21 mouse cellular contexts compared by ENCODE assay signal in genomic region chr6:142511516-142512135, GRCm38 (mm10). TPM values are rescaled to one million over a fixed set of nuclear protein-coding genes. Genes with fewer than 3 reads are reported as not detected.
DNase-seq lines count a peak whose midpoint lies in the region; ATAC-seq and TF ChIP-seq lines count a peak whose summit lies in the region.
"Had no signal": no experiment of that assay in that cellular context is flagged by ENCODE, and none has a peak within 500 bp of the region (broad histone marks: within the 10 kb centered on the region; RNA-seq: fewer than 3 reads in every experiment).

No protein-coding gene starts in this region.

- no peaks in the 10 kb centered on the region for H3K36me3 ChIP-seq in thymus, adult 2 months (ENCODE audit: control insufficient read depth, insufficient read depth, low read length)
- no peaks in the 10 kb centered on the region for H3K36me3 ChIP-seq in limb, embryonic 10.5 days
- no peaks in the 10 kb centered on the region for H3K36me3 ChIP-seq in liver, embryonic 12.5 days
- H3K36me3 ChIP-seq: heart, embryonic 15.5 days; lung, embryonic 15.5 days; neural tube, embryonic 12.5 days had no signal

- TF ChIP-seq CTCF in thymus, adult 2 months (IDR thresholded peaks at IDR 0.05; ENCODE audit: borderline replicate concordance, control insufficient read depth, extremely low read depth, insufficient read depth, low read length, poor library complexity) = no peak

- no peak overlapping the region for H3K4me3 ChIP-seq in thymus, adult 2 months (ENCODE audit: control insufficient read depth, insufficient read depth, low read length)
- no peak overlapping the region for H3K4me3 ChIP-seq in limb, embryonic 10.5 days
- H3K4me3 ChIP-seq in liver, embryonic 12.5 days = no peak overlapping the region
- H3K4me3 ChIP-seq: erythroblast, embryonic 14.5 days; heart, embryonic 15.5 days; lung, embryonic 15.5 days; neural tube, embryonic 12.5 days had no signal

- DNase-seq in embryo, embryonic 10 days (ENCODE audit: low spot score) = peak; percentile 21
- no peak for DNase-seq in embryo, embryonic 9.5 days (ENCODE audit: extremely low spot score)
- no peak for DNase-seq in thymus, adult 2 months
- no peak for DNase-seq in thymus, adult 18-20 months
- peak; percentile 42 for DNase-seq in limb, embryonic 10.5 days (ENCODE audit: low spot score)
- DNase-seq in frontal cortex, adult 2 months (ENCODE audit: extremely low spot score in 1 of 2, low spot score in 1 of 2) = no peak
- DNase-seq in adrenal gland, adult 18-20 months (ENCODE audit: low spot score in 2 of 2) = no peak
- DNase-seq: cerebellum, adult 9-11 months; forebrain, postnatal 0 days; gastrocnemius, postnatal 10 days; heart, adult 18-20 months; kidney, adult 8-10 months had no signal

- 0 out of 2 replicates have a peak, but pooled peaks have one; percentile 19 for TF ChIP-seq POLR2A in thymus, adult 2 months (IDR thresholded peaks at IDR 0.05; ENCODE audit: control insufficient read depth, extremely low read depth, insufficient read depth, low read length, poor library complexity)

- no peak for ATAC-seq in liver, embryonic 12.5 days
- ATAC-seq: forebrain, postnatal 0 days; Patski had no signal

- H3K9ac ChIP-seq in liver, embryonic 12.5 days = no peak overlapping the region
- H3K9ac ChIP-seq: forebrain, postnatal 0 days; heart, embryonic 15.5 days; lung, embryonic 15.5 days; neural tube, embryonic 12.5 days had no signal

- peaks cover 40% of the 10 kb centered on the region for H3K4me1 ChIP-seq in thymus, adult 2 months (replicated peaks; ENCODE audit: control insufficient read depth, insufficient read depth, low read length)
- peaks cover 44% of the 10 kb centered on the region for H3K4me1 ChIP-seq in limb, embryonic 10.5 days
- peaks cover 6% of the 10 kb centered on the region; the same call in 1 of the 2 replicates for H3K4me1 ChIP-seq in liver, embryonic 12.5 days

- no peak overlapping the region for H3K4me2 ChIP-seq in liver, embryonic 12.5 days
- H3K4me2 ChIP-seq: heart, embryonic 15.5 days; lung, embryonic 15.5 days; neural tube, embryonic 12.5 days had no signal

- H3K27me3 ChIP-seq in thymus, adult 2 months (ENCODE audit: control insufficient read depth, insufficient read depth, low read length) = no peaks in the 10 kb centered on the region
- peaks cover 18% of the 10 kb centered on the region for H3K27me3 ChIP-seq in limb, embryonic 10.5 days (ENCODE audit: low read depth, poor library complexity, severe bottlenecking)
- H3K27me3 ChIP-seq in liver, embryonic 12.5 days (replicated peaks) = peaks cover 60% of the 10 kb centered on the region
- H3K27me3 ChIP-seq: lung, embryonic 15.5 days; Patski had no signal

- H3K27ac ChIP-seq in thymus, adult 2 months (ENCODE audit: control insufficient read depth, insufficient read depth, low read length) = peak overlapping the region; percentile 55; the same call in 1 of the 2 replicates
- no peak overlapping the region; the same call in 1 of the 2 replicates for H3K27ac ChIP-seq in limb, embryonic 10.5 days
- no peak overlapping the region for H3K27ac ChIP-seq in liver, embryonic 12.5 days
- H3K27ac ChIP-seq: heart, embryonic 15.5 days; lung, embryonic 15.5 days; neural tube, embryonic 12.5 days had no signal

- 28% methylated on average over 12 of the region's 12 CpGs for WGBS in thymus, adult 2 months
- WGBS in limb, embryonic 10.5 days = 23% methylated on average over 12 of the region's 12 CpGs
- WGBS in liver, embryonic 12.5 days (ENCODE audit: insufficient replicate concordance) = 19% methylated on average over 12 of the region's 12 CpGs

- H3K9me3 ChIP-seq in limb, embryonic 10.5 days (replicated peaks) = no peaks in the 10 kb centered on the region
- H3K9me3 ChIP-seq in liver, embryonic 12.5 days (replicated peaks) = no peaks in the 10 kb centered on the region
- H3K9me3 ChIP-seq: heart, embryonic 15.5 days; lung, embryonic 15.5 days; neural tube, embryonic 12.5 days had no signal

RNA-seq across cellular contexts. Expression of gene Ldhb, which starts 3.9 kb away (rescaled TPM):
- polyA plus RNA-seq in thymus, adult 2 months (2012; rRNA removed) = 394 and 525 TPM in 2 replicates
- polyA plus RNA-seq in limb, embryonic 10.5 days (2016; fragmentation: Nextera tagmentation; extraction: Ambion mirVana) = 408 and 535 TPM in 2 replicates
- polyA plus RNA-seq in liver, embryonic 12.5 days (2016; fragmentation: Nextera tagmentation; extraction: Ambion mirVana) = 61.7 and 63.3 TPM in 2 replicates
- 1,262 and 1,369 TPM in 2 replicates for polyA plus RNA-seq in frontal cortex, adult 2 months (2012; rRNA removed)
- 100 to 1,000 TPM; 208 to 422 TPM for total RNA-seq in adrenal gland, adult 18-20 months (2021)
- polyA plus RNA-seq: erythroblast, embryonic 14.5 days had no signal

RNA-seq across cellular contexts. Expression of gene Gys2, which starts 38.7 kb away (rescaled TPM):
- polyA plus RNA-seq in thymus, adult 2 months (2012; rRNA removed) = 0.74 and 1.1 TPM in 2 replicates
- not detected in 2 replicates for polyA plus RNA-seq in limb, embryonic 10.5 days (2016; fragmentation: Nextera tagmentation; extraction: Ambion mirVana)
- 34.4 and 36.7 TPM in 2 replicates for polyA plus RNA-seq in liver, embryonic 12.5 days (2016; fragmentation: Nextera tagmentation; extraction: Ambion mirVana)
- polyA plus RNA-seq in frontal cortex, adult 2 months (2012; rRNA removed) = 0.06 and 0.08 TPM in 2 replicates
- total RNA-seq in adrenal gland, adult 18-20 months (2021) = 10 to 100 TPM; 11.9 to 25.7 TPM
- total RNA-seq: forebrain, postnatal 0 days; hematopoietic stem cell, adult 5-6 weeks; left cerebral cortex, postnatal 25 days; monocyte, adult 5-6 weeks had no signal
- polyA plus RNA-seq: erythroblast, embryonic 14.5 days; heart, embryonic 15.5 days; Patski had no signal

RNA-seq across cellular contexts. Expression of gene Kcnj8, which starts 59.8 kb away (rescaled TPM):
- 3.1 and 3.9 TPM in 2 replicates for polyA plus RNA-seq in thymus, adult 2 months (2012; rRNA removed)
- polyA plus RNA-seq in limb, embryonic 10.5 days (2016; fragmentation: Nextera tagmentation; extraction: Ambion mirVana) = 0.09 and 0.16 TPM in 2 replicates
- 2.5 and 3.1 TPM in 2 replicates for polyA plus RNA-seq in liver, embryonic 12.5 days (2016; fragmentation: Nextera tagmentation; extraction: Ambion mirVana)
- polyA plus RNA-seq in frontal cortex, adult 2 months (2012; rRNA removed) = 4.1 and 5.3 TPM in 2 replicates
- total RNA-seq in adrenal gland, adult 18-20 months (2021) = 10 to 100 TPM in 1 of 2 experiments, 1 to 10 TPM in 1; 6.4 to 10.9 TPM
- polyA plus RNA-seq: erythroblast, embryonic 14.5 days; Patski had no signal

Comparison
In these comparisons a context has a peak if more than half of its experiments do, and no peak if none do; other contexts are left out.
1. DNase-seq: peak in embryo, embryonic 10 days (single experiment) and limb, embryonic 10.5 days (single experiment); none in embryo, embryonic 9.5 days (single experiment), thymus, adult 2 months (single experiment), thymus, adult 18-20 months (0 of 2), frontal cortex, adult 2 months (0 of 2) and adrenal gland, adult 18-20 months (0 of 2).
2. RNA of gene Gys2, which starts 38.7 kb away (polyA plus RNA-seq): 34.4 to 36.7 TPM in liver, embryonic 12.5 days; 0.74 to 1.1 TPM in thymus, adult 2 months, 0.06 to 0.08 TPM in frontal cortex, adult 2 months and not detected in limb, embryonic 10.5 days; every median in the first group is over 10 times any median in the second.